Mouse (Mus musculus) neural tube, embryonic 14.5 days (tissue): ENCODE measurements around the gene Vmn2r101. TPM values are rescaled to one million over a fixed set of nuclear protein-coding genes. Genes with fewer than 3 reads are reported as not detected.

ENCODE experiments used
- ATAC-seq: fragments of 200-750 bp; cut with Nextera tagmentation; 2 replicates; pipeline ENCODE4 v1.8.0; 2017; ENCODE audit warnings: low read depth, mild to moderate bottlenecking, moderate TSS enrichment, moderate library complexity
- H3K27ac ChIP-seq: fragments of 300-500 bp; sonication (generic); 2 replicates; pipeline ENCODE4 v1.5.1; 2014; ENCODE audit warnings: low read depth, mild to moderate bottlenecking, control low read depth, low read length, moderate library complexity, mixed read lengths
- H3K27me3 ChIP-seq: fragments of 300-500 bp; sonication (generic); 2 replicates; pipeline ENCODE4 v1.6.1; 2014; ENCODE audit warnings: low read length; ENCODE audit not compliant: control insufficient read depth, insufficient read depth
- H3K36me3 ChIP-seq: fragments of 300-500 bp; sonication (generic); 2 replicates; pipeline ENCODE4 v1.6.1; 2014; ENCODE audit warnings: low read length, mixed read lengths; ENCODE audit not compliant: control insufficient read depth, insufficient read depth
- H3K4me1 ChIP-seq: fragments of 300-500 bp; sonication (generic); 2 replicates; pipeline ENCODE4 v1.6.1; 2014; ENCODE audit warnings: low read length; ENCODE audit not compliant: control insufficient read depth, insufficient read depth
- H3K4me2 ChIP-seq: fragments of 300-500 bp; sonication (generic); 2 replicates; pipeline ENCODE4 v1.6.1; 2014; ENCODE audit warnings: mild to moderate bottlenecking, low read depth, low read length, control low read depth
- H3K4me3 ChIP-seq: fragments of 300-500 bp; sonication (generic); 2 replicates; pipeline ENCODE4 v1.5.1; 2014; ENCODE audit warnings: low read depth, low read length, control low read depth, mixed read lengths
- H3K9ac ChIP-seq: fragments of 300-500 bp; sonication (generic); replicated peaks from 2 replicates; pipeline ENCODE4 v1.6.1; 2014; ENCODE audit warnings: low read depth, mild to moderate bottlenecking, control low read depth, low read length, mixed read lengths
- H3K9me3 ChIP-seq: fragments of 300-500 bp; sonication (generic); 2 replicates; pipeline ENCODE4 v1.6.1; 2016; ENCODE audit warnings: low read length; ENCODE audit not compliant: control insufficient read depth
- WGBS: fragments of 180-500 bp; shearing (Covaris S2); extraction: QIAGEN DNeasy Blood & Tissue Kit; methylation state at CpG from one replicate; pipeline ENCODE4 v1.1.7; 2014; 5-methylcytosine and 5-hydroxymethylcytosine counted together
- polyA plus RNA-seq: library from polyadenylated mRNA; unstranded; fragments of >200 nt; fragmentation: Nextera tagmentation; extraction: Ambion mirVana; gene quantifications from 2 replicates; pipeline ENCODE4 v1.2.1, GENCODE M21; 2014

Gene Vmn2r101
- polyA plus RNA-seq = not detected in 2 replicates

GRCm38 (mm10) chr17:19576927-19577326 is at the start of gene Vmn2r101:
Gene Vmn2r101, plus strand, starts transcription at chr17:19577227.
- no peaks in the 10 kb centered on the region for H3K27me3 ChIP-seq
- H3K9ac ChIP-seq = no peak within 1 kb of the TSS
- no peak within 1 kb of the TSS for H3K4me3 ChIP-seq
- H3K4me1 ChIP-seq = no peaks in the 10 kb centered on the region
- H3K4me2 ChIP-seq = no peak within 1 kb of the TSS
- no peak for ATAC-seq
- H3K36me3 ChIP-seq = no peaks in the 10 kb centered on the region
- no peak within 1 kb of the TSS for H3K27ac ChIP-seq
- H3K9me3 ChIP-seq = peaks cover 2% of the 10 kb centered on the region; the same call in 1 of the 2 replicates

- Histone ChIP-seq H3K4me3 (no peak overlapping the region), H3K9me3 (peaks cover 8% of the 10 kb centered on the region), H3K27me3 (no peaks in the 10 kb centered on the region), H3K27ac (no peak overlapping the region), H3K4me2 (no peak overlapping the region), H3K36me3 (no peaks in the 10 kb centered on the region), H3K9ac (no peak overlapping the region), H3K4me1 (no peaks in the 10 kb centered on the region)
- WGBS = 96% methylated on average over 1 of the region's 1 CpGs
- no peak for ATAC-seq
Measured at GRCm38 (mm10) chr17:19629328-19629727, 52.3 kb downstream of the Vmn2r101 start.

GRCm38 (mm10) chr17:19658447-19658846 is 81.4 kb downstream of the Vmn2r101 start:
- Histone ChIP-seq H3K27me3 (no peaks in the 10 kb centered on the region), H3K9me3 (no peaks in the 10 kb centered on the region; the same call in 1 of the 2 replicates), H3K36me3 (no peaks in the 10 kb centered on the region), H3K4me3 (no peak overlapping the region), H3K4me2 (no peak overlapping the region), H3K4me1 (no peaks in the 10 kb centered on the region), H3K9ac (no peak overlapping the region), H3K27ac (no peak overlapping the region)
- ATAC-seq = no peak
- WGBS = 81% methylated on average over 3 of the region's 3 CpGs

- no peak within 1 kb of the TSS for H3K4me2 ChIP-seq
- H3K27ac ChIP-seq = no peak within 1 kb of the TSS
- no peaks in the 10 kb centered on the region; the same call in 1 of the 2 replicates for H3K9me3 ChIP-seq
- 69% methylated on average over 2 of the region's 2 CpGs for WGBS
- no peaks in the 10 kb centered on the region for H3K4me1 ChIP-seq
- no peak within 1 kb of the TSS for H3K4me3 ChIP-seq
- no peak for ATAC-seq
- no peaks in the 10 kb centered on the region for H3K27me3 ChIP-seq
- H3K36me3 ChIP-seq = no peaks in the 10 kb centered on the region
- H3K9ac ChIP-seq = no peak within 1 kb of the TSS
Measured at GRCm38 (mm10) chr17:19660028-19660427, 83.0 kb downstream of the Vmn2r101 start, which contains the start of gene Vmn2r102. Gene Vmn2r102, plus strand, starts transcription at chr17:19660328.

Other genes starting within 250 kb of the Vmn2r101 start
- not detected in 2 replicates for gene Vmn2r99, start 215.3 kb upstream of the Vmn2r101 start, polyA plus RNA-seq
- gene Vmn2r100, start 72.5 kb upstream of the Vmn2r101 start, polyA plus RNA-seq = not detected in 2 replicates
- not detected in 2 replicates for gene Vmn2r102, start 83.1 kb downstream of the Vmn2r101 start, polyA plus RNA-seq
- gene Vmn2r103, start 196.1 kb downstream of the Vmn2r101 start, polyA plus RNA-seq = not detected in 2 replicates